Mouse (Mus musculus) kidney, adult 8-10 months (tissue): ENCODE measurements around the gene Olfr172.

Experiments
- DNase-seq, 2 experiments: peaks; one replicate each; pipeline ENCODE4 v3.0.0; 2022

Gene Olfr172

DNA sequence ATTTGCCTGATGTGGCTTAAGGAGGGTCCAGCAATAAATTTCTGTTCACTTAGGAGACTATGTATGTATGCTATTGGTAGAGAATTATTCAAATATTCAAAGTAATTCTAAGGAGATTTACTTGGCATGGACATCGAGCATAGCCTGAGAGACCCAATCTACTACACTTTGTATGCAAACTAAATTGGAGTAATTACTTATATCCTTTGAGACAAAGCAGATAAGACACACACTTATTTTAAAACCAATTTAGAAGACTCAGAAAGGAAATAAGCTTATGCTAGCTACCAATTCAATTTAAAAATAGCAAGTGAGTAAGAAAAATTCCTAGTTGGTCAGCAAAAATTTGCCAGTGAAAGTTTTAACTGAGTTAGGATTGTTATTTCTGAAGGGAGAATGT is at the start of gene Olfr172:
TSS of gene Olfr172 (minus strand) at position 101 of the 400 bp plus-strand sequence.
- DNase-seq: no peak

- DNase-seq: no peak
Measured at GRCm38 (mm10) chr16:58800168-58800567, 37.2 kb upstream of the Olfr172 start, which contains the start of gene Olfr173. Gene Olfr173, minus strand, starts transcription at chr16:58800268.

DNA sequence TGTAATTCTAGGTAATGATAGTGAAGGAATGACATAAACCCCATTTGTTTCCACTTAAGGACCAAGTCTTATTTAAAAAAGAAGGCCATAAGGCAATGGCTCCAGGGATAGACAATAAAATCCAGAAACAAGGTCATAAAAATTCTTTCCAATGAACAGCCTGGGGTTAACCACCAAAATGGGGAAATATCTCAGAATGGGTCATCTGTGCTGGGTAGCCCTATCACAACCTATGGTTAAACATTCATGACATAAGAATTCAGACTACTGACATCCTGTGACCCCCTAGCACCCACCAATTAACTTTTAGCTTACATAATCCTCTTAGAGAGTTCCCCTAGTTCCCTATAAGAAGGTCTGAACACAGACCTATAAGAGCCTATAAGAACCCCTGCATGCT is 6.8 kb downstream of the Olfr172 start:
- DNase-seq: no peak

DNA sequence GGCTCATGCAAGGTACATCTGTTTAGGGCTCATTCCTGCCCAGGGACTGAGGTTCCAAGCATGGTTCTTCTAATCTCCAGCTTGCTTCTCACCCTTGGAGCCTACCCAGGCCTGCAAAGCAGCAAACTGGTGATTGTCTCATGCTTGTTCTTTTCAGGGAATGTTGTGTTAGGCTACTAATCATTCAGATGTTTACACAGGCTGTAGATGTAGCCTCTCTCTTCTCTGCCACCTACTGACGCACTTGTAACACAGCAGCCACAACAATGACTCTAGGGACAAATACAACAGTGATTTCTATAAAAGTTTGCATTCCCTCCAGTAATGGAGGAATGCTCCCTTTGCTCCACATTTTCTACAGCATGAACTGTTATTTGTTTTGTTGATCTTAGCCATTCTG is 11.7 kb downstream of the Olfr172 start:
- no peak for DNase-seq

GRCm38 (mm10) chr16:58746715-58747114 is 16.3 kb downstream of the Olfr172 start:
- no peak for DNase-seq

- peak in 1 of 2 experiments; percentile 9 for DNase-seq
Measured at GRCm38 (mm10) chr16:58740751-58741150, 22.2 kb downstream of the Olfr172 start.

DNA sequence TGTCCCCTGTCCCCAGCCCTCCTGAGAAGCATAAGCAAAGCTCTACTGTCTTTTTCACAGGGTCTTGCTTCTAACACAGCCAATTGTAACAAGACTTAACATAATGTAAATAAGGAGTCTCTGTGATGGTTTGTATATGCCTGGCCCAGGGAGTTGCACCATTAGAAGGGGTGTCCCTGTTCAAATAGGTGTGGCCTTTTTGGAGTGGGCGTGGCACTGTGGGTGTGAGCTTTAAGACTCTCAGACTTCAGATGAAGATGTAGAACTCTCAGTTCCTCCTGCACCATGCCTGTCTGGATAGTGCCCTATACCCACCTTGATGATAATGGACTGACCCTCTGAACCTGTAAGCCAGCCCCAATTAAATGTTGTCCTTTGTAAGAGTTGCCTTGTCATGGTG is 24.2 kb downstream of the Olfr172 start:
- DNase-seq: no peak

DNA sequence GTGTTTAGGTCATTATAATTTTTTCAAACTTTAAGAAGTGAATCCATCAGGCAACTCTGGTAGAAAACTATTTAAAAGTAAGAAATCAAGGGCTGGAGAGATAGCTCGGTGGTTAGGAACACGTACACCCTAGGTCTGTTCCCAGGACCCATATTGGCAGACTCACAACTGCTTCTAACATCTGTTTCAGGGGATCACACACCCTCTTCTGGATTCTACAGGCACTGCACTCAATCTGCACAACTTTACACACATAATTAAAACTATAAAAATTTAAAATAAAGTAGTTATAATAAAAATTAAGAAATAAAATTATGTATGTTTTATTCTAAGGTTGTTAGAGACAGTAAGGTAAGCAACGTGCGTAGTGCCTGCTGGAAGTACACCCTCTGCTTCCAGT is 24.8 kb downstream of the Olfr172 start:
- no peak for DNase-seq

DNA sequence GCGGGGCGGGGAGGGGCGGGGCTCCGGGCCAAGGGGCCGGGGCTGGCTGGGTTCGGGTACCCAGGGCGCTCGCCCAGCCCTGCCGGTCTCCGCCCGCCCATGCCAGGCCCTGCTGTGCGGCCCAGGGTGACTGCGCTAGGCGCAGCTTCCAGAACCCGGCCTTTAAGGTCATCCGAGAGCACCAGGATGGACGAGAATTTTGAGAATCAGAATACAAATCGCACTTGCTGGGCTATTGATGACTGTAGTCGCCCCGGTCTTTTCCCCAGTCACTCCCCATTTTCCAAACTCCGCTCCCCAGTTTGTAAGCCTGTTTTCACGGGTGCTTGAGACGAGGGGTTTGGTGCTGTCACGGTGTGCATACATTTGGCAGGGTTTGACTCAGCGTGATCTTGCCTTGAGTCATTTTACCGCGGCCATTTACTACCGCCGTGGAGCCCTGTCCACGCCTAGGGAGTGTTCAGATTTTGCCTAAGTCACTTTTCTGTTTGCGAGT is 34.8 kb downstream of the Olfr172 start:
- no peak for DNase-seq

GRCm38 (mm10) chr16:58727477-58728131 is 35.4 kb downstream of the Olfr172 start, which contains the start of gene Cldnd1:
Gene Cldnd1, plus strand, starts transcription at chr16:58727910.
- peak; percentile 94 to 96 for DNase-seq

DNA sequence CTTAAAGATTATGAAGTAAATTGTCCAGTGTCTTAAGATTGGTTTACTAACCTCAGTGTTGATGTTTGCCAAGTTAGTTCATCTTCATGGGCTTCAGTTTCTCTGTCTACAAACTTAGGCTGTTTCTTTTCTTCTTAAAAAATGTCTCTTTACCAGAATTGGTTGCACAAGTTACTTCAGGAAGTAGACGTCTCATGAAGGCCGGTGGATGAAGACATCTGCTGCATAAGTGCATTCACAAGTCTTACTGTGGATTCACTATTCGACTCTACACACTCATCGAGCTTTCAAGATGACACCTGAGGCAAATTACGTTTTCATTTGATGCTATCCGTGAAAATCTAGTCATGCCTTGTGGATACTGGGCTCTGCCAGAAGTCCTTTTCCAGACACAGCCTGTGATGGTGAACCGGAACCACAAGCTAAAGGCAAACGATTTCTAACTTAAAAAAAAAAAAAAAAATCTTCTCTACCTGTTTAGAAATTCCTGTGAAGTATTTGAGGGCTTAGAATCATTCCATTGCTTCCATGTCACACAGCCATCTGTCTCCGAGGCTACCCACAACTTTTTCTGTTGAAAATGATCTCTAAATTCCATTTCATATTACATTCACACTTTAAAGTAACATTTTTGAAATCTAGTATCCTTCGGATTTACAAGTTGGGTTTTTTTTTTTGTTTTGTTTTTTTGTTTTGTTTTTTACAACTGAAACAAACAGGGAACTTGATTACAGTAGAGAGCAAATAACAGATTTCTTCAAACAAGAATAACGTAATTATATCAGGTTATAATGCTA is 36.1 kb downstream of the Olfr172 start:
- no peak for DNase-seq

GRCm38 (mm10) chr16:58722292-58722691 is 40.7 kb downstream of the Olfr172 start:
- DNase-seq: no peak

GRCm38 (mm10) chr16:58718666-58719120 is 44.3 kb downstream of the Olfr172 start, which contains the start of gene Gpr15:
Gene Gpr15, minus strand, starts transcription at chr16:58719070.
- no peak for DNase-seq

- no peak for DNase-seq
Measured at GRCm38 (mm10) chr16:58715018-58715417, 48.0 kb downstream of the Olfr172 start.

- DNase-seq: no peak
Measured at GRCm38 (mm10) chr16:58713128-58713527, 49.8 kb downstream of the Olfr172 start.

DNA sequence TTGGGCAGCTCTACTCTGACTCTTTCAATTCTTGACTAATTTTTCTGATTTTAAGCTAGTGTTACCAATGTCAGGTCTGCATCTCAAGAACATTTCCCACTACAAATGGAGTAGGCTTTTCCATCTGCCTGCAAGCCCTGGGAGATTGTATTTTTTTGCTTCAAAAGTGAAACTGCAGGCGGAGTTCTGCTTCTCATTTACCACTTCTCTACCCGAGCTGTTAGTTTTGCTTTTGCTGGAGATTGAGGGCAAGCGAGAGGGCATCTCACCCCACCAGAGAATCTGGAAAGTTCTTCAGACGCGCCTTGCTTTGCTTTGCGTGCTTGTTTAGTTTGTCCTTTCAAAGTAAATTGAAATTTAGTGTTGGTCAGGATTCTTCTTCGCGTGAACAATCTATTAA is 50.8 kb downstream of the Olfr172 start:
- no peak for DNase-seq
